Mouse (Mus musculus) heart, postnatal 25 days (tissue): ENCODE measurements around the gene Cd8b1. TPM values are rescaled to one million over a fixed set of nuclear protein-coding genes. Genes with fewer than 3 reads are reported as not detected.
"Not testable (repeated sequence)": the region's sequence is repeated elsewhere in the genome, so short reads cannot be mapped to it uniquely, and the experiment has no call there.

Experiments
- DNase-seq: peaks from one replicate; pipeline ENCODE4 v3.0.0; 2022; ENCODE audit warnings: low spot score
- intact Hi-C: fragments of 180-260 bp; cut with DNase I; formaldehyde crosslinking; loops from one replicate; pipeline ENCODE4 v1.15.1; 2025
- total RNA-seq, 2 experiments: library from RNA; stranded (reverse); gene quantifications; 2 replicates each; pipeline ENCODE4 v1.2.3; 2021

Cd8b1 gene
- not detected for total RNA-seq

DNA sequence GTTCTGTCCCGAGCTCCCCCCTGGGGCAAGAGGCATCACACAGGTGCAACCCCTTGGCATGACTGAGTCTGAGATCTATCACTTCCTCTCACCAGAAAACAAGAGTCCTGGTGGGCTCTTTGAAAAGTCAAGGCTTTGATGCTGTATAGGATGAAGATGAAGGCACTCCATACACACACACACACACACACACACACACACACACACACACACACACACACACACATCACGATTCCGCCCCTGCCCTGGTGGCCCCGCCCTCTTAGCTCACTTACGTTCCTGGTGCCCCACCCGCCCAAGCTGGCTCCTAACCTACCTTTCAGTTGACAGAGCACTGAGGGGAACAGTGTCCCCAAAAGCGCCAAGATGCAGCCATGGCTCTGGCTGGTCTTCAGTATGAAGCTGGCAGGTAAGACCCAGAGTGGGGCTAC lies at the start of gene Cd8b1:
Gene Cd8b1, plus strand, starts transcription at position 298 of the 431 bp plus-strand sequence.
- DNase-seq, result no peak
- intact Hi-C loops, result no loop called here

DNA sequence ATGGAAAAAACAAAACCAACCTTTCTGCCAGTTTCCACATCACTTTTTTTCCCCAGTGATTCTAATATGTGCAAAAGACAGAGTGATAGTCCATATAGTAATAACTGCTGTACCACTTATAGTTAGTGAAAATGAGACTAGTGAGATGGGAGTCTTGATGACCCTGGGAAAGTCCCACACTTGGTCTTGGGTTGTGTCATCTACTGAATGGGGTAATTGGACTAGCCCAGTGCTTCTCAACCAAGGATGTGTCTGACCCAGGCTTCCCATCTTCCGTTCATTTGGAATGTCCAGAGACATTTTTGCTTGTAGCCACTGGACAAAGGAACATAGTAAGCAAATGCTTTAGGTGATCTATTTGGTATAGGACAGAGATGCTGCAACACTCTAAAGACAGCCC lies 48.9 kb upstream of the Cd8b1 start:
- no peak for DNase-seq
- intact Hi-C loops, result loop anchor here (2.0 to 10.0 kb wide), 3 partner anchors 19 to 359 kb away; partner anchors contain the start of genes Kdm3a and Rnf103

DNA sequence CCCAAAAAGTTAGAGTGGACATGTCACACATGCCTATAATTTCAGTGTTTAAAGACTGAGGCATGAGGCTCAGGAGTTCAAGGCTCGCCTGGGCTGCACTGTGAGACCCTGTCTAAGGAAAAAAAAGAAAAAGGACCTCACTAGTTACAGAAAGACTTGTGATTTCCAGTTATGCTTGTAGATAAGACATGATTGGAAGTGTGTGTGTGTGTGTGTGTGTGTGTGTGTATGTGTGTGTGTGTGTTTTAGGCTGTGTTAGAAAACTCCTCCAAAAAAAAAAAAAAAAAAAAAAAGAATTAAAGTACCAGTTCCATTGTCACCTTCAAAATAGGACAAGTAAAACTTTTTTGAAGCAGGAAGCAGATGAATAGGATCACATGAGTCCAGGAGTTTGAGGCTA lies 48.0 kb upstream of the Cd8b1 start:
- intact Hi-C loops, result loop anchor here (5.0 to 10.0 kb wide), 2 partner anchors 220 to 358 kb away; partner anchors contain the start of genes Kdm3a and Rnf103
- no peak for DNase-seq

DNA sequence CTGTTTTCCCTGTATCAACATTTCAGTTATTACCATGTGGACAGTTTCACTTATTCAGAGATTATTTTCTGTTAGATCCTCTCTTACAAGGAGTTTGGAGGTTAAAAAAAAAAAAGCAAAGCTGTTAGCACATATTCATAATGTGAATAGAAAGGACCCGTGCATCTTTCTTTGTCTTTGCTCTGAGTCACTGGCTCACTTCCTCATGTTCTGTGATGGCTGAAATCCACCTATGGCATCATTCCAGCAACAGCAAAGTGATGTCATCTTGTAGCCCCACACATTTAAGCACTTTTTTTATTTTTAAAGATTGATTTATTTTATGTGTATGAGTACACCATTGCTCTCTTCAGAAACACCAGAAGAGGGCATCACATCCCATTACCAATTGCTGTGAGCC lies 43.2 kb upstream of the Cd8b1 start:
- intact Hi-C loops, result loop anchor here (10.0 kb wide), 1 partner anchor 215 kb away; the partner anchor contains the start of gene Rnf103
- DNase-seq, result no peak

DNA sequence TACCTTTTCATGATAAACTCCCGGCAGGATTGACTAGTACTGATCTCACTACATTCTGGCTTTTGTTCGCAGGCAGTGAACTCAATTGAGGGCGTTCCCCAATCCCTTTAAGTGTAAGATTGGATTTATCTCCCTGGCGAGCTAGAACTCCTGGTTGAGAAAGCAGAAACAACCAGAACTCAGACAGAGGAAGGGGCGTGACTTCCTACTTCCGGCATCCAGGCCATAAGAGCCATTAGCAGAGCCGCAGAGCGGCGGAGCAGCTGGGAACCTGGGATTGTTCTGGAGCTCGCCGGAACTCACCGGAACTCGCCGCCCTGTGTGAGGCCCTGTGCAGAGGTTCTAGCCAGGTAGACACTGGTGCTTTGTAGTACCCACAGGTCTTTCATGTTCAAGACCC lies 29.1 kb upstream of the Cd8b1 start:
- DNase-seq, result no peak
- intact Hi-C loops, result loop anchor here (2.0 kb wide), 1 partner anchor 21 kb away; no protein-coding TSS in a partner anchor

DNA sequence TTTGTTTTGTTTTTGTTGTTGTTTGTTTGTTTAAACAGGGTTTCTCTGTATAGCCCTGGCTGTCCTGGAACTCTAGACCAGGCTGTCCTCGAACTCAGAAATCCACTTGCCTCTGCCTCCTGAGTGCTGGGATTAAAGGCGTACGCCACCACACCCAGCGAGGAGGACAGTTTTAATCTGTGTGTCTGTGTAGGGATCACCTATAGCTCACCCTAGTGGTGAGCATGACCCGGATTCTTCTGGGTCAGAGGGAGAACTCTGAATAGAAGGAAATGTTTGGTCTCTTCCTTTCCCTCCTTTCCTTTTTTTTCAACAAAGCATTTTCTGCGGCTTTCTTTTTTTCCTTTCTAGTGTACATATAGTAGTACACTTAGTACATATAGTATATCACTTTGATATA lies 27.3 kb upstream of the Cd8b1 start:
- intact Hi-C loops, result loop anchor here (5.0 kb wide), 1 partner anchor 128 kb away; no protein-coding TSS in a partner anchor
- DNase-seq, result no peak

DNA sequence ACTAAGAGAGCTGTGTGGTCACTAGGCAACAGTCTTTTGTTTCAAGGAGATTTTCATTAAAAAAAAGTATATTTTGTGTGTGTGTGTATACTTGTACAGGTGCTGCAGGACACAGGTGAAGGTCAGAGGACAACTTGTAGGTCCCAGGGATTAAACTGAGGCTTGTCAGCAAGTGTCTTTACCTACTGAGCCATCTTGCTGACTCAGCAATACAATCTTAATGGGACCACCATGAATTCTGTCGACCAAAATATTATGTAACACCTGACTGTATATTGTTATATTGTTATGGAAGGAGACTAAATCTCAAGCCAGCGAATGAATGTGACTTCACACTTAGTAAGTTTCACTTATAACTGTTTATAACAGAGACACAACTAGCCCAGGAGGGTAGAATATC lies 24.5 kb upstream of the Cd8b1 start:
- no peak for DNase-seq
- intact Hi-C loops, result loop anchor here (5.0 kb wide), 1 partner anchor 131 kb away; no protein-coding TSS in a partner anchor

DNA sequence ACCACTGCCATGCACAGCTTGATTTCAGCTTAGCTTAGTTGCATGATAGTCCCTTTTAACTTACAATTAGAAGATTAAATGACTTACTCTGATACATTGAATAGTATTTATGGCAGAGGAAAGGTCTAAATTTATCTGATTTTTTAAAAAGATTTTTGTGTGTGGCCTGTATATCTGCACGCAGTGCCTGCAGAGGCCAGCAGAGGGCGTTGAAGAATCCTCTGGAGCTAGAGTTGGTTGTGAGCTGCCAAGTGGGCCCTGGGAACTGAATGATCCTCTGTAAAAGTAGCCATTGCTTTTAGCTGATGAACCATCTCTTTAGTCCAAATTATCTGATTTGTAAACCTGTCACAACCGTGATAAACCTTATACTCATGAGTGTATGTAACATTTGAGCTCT lies 23.8 kb upstream of the Cd8b1 start:
- no peak for DNase-seq
- intact Hi-C loops, result loop anchor here (5.0 kb wide), 1 partner anchor 131 kb away; no protein-coding TSS in a partner anchor

DNA sequence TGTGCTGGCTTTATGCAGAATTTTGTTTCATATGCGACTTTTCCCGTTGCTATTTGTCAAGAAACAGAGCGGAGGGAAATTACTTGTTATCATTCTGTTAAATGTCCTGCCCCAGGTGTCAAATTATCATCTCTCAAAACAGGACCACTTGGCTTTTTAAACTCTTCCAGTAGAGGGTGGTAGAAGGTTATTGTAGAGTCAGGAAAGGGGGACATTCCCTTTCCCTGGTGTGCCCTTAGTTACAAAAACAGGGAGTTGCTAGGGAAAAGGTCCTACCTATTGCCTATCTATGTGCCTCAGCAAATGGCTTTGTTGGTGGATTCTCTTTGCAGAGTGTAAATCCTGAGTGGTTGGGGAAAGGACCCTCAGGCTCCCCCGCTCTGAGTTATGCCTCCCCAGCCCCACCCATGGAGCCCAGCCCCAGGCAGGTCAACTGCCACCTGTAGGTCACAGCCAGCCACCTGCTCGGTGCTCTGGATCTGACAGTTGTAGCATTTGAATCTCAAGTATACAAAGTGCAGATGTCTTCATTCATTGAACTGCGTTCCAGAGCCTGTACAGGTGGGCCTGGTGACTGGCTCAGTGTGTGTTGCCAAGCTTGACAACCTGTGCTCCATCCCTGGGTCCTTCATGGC lies 20.4 kb upstream of the Cd8b1 start:
- no peak for DNase-seq
- intact Hi-C loops, result loop anchor here (10.0 kb wide), 1 partner anchor 503 kb away; no protein-coding TSS in a partner anchor

DNA sequence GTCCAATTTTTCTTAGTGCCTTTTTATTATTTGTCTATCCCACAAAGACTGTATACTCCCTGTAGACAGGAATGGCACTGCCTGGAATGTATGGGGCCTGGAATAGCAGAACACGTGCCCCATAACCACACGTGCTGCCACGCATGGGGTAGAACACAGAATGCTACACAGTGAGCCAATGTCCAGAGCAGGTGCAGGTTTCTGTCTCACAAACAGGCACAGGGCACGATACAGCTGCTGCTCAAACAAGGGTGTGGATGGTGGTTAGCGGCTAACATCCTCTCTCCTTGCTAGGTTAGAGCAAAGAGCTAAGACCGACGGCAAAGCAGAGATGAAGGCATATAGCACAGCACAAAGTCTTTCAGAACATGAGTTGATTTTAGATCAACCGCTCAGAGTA lies 15.1 kb upstream of the Cd8b1 start:
- intact Hi-C loops, result loop anchor here (10.0 kb wide), 1 partner anchor 497 kb away; no protein-coding TSS in a partner anchor
- no peak for DNase-seq

DNA sequence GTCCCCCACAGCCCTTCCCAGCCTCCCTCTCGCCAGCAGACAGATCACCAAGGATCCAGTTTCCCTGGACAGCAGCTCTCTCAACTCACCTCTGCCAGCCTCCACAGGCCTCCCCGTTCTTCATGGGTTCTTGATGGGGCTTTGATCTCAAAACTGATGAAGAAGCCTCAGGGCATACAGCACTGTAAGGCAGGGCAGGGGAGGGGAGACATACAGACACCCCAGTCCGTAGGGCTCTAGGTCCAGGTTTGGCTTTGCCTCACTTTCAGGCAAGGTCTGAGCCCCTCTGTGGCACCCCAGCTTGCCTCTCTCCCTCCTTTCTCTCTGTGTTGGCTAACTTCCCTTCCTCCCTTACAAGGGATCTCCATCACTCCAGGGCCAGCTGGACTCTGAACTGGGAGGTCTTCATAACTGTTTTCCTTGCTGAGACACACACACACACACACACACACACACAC lies 733 bp upstream of the Cd8b1 start, which contains the start of gene Smyd1:
Gene Smyd1, minus strand, starts transcription at position 408 of the 458 bp plus-strand sequence.
- DNase-seq, result no peak
- intact Hi-C loops, result no loop called here

DNA sequence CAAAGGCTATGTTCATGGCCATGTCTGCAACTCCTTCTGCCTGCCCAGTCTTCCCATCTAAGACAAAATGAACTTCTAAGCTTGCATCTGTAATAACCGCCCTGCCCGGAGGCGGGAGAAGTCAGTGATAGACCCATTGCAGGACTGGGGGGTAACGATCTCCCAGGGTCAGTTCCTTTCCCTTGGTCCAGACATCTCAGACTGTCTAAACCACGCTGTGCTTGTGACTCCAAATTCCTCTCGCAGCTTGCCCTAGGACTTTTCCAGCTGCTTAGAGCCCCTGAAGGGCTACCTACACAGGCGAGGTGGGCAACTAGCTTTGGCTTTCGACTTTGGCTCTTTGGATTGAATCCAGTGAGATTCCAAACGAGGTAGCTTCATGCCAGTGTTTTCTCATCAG lies 2.2 kb downstream of the Cd8b1 start:
- DNase-seq, result no peak
- intact Hi-C loops, result no loop called here

DNA sequence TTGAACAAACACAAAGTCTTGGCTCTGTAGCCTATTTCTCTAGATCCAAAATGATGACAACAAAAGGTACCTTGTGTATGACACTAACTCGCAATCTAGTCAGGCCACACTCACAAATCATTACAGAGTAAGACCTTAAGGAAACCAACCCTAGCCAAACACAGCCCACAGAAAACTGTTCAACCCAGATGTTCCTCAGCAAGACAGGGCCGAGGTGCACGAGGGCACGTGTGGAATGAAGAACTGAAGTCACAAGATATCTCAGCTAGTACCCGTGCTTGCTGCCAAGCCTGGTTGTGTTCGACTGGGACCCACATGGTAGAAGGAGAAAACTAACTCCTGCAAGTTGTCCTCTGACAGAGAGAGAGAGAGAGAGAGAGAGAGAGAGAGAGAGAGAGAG lies 7.3 kb downstream of the Cd8b1 start:
- no peak for DNase-seq
- intact Hi-C loops, result no loop called here

DNA sequence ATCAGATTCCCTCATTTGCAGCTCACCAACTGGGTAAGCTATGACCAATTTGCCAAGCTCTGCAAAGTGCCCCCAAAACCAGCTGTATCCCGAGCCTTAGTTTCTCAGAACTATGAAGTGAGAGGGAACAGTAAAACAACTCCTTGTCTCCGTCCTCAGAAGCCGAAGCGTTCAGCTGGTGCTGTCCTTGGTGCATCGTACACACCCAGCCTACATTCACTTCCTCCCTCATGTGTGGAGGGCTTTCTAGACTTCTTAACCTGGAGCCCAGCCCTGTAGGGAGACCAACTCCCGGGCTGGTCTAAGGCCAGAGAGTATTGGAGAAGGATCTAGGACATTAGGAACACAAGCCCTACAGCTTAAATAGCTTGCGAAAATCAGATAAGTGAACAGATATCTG lies 7.9 kb downstream of the Cd8b1 start:
- intact Hi-C loops, result no loop called here
- DNase-seq, result no peak

DNA sequence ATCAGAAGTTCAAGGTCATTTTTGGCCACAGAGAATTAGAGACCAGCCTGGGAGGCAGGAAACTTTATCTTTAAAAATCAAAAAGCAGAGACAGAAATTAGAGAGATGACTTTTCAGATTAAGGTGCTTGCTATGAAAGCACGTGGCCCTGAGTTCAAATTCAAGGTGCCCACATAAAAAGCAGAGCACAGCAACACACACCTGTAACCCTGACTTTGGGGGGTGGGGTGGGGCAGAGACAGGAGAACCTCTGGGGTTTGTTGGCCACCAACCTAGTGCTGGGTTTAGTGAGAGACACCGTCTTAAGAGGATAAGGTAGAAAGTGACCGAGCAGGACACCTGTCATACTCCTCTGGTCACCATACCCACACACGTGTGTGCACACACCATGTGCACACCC lies 8.9 kb downstream of the Cd8b1 start:
- DNase-seq, intact Hi-C loops: not testable (repeated sequence)

DNA sequence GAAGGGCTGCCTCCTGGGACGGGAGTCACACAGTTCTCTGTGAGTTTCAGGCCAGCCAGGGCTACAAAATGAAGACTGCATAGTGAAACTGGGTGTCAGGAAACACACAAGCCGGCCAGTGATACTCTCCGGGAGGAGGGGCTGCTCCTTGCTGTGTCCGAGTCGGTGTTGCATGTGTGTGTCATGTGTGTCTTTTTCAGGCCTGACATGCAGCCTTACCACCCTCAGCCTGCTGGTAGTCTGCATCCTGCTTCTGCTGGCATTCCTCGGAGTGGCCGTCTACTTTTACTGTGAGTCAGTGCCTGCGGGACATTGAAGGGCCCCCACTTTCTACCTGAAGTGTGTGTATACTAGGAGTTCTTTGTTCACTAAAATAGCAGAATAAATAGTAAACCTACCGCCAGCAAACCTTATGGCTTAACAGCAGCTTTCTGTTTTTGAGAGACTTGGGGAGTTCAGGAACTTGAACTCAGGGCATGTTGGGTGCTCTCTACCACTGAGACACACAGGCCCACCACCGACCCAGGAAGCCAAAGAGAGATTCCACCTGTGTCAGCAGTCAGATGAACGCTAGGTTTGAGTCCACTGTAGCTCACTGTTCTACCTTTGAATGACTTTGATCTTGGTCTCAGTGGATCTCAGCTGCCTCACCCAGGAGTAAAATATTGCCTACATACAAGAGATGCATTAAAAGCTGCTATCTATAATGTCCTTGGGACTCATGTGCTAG lies 9.8 kb downstream of the Cd8b1 start:
- intact Hi-C loops, result no loop called here

DNA sequence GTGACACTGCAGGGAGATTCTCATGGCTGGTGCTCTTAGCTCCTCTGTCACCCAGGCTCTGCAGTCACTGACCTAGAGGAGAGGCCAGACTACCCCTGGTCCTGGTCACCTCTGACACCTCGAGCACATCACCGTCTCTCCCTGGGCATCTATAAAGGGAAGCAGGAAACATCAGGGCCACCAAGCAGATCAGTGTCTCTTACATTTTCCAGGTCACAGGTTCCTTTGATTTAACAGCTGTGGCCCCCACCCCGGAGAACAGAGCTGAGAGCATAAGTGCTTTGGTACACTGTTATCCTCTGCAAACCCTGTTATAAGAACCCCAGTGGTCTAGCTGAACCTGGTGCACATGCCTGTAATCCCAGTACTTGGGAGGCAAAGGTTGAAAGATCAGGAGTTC lies 10.4 kb downstream of the Cd8b1 start:
- DNase-seq, result no peak
- intact Hi-C loops, result no loop called here

More for the DNA sequence above, 9.8 kb downstream of the Cd8b1 start:
- DNase-seq, result no peak

DNA sequence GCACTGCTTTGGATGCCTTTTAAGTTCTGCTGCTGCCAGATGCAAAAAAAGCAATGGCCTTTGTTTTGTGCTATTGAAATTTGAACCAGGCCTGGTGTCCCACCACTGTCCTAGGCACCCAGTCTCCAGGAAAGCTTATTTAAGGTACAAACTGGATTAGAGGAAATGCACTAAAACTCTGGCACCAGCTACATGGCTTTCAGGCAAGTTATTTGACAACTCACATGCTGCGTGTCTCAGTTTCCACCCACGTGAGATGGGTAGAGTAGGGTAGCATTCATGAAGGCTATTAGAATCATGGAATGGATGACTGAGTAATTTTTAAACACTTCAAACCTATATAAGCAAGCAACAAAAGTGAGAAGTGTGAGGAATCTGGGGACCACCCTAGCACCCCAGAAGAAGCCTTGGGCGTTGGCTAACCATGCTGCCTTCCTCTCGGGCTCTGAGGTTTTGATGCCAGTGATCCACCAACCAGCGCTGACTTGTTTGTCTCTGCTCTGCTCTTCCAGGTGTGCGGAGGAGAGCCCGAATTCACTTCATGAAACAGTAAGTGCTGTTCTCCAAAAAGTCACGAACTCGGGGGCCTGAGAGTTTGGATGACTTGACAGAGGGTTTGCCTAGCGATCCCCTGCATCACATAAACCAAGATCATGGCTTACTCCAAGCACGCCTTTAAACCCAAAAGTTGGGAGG lies 11.1 kb downstream of the Cd8b1 start:
- intact Hi-C loops, result no loop called here
- DNase-seq, result no peak

DNA sequence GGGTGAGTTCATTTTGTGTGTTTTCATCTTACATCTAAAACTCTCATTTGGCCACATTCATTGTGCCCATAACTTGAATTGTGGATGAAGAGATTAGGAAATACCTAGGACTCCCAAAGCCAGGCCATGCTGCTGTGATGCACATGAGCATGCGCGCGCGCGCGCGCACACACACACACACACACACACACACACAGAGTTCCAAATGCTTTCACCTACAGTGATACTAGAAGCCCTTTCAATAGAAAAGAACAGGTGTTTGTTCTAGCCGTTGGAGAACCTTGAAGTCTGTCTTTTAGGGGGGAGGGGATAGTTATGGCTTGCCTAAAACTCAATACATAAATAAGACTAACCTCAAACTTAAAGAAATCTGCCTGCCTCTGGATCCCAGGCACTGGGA lies 15.1 kb downstream of the Cd8b1 start:
- no peak for DNase-seq
- intact Hi-C loops, result no loop called here

DNA sequence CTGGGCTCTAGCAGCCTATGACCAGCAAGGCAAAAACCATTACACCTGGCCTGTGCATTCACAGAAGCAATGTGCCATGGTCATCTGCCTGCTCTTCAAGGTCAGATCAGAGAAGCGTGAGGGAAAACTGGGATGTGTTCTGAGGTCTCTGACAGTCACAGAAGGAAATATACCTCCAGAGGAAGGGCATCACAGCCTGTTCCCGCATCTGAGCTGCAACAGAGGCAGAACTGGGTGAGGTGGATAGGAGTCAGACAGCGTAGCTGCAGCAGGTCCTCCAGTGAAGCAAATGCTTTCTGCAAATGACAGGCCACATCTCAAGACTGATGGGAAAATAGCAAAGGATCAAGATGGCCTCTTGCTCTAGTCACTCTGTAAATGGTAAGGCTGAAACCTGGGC lies 16.4 kb downstream of the Cd8b1 start:
- no peak for DNase-seq
- intact Hi-C loops, result no loop called here
